Mouse (Mus musculus) C2C12 (cell line): ENCODE measurements around the gene Dusp27. TPM values are rescaled to one million over a fixed set of nuclear protein-coding genes. Genes with fewer than 3 reads are reported as not detected.

Experiments
- H3K27me3 ChIP-seq: one replicate; pipeline ENCODE4 v1.6.1; 2011; ENCODE audit not compliant: control insufficient read depth, insufficient read depth, insufficient read length
- H3K36me3 ChIP-seq: one replicate; pipeline ENCODE4 v1.6.1; 2011; ENCODE audit not compliant: control insufficient read depth, insufficient read depth
- H3K4me3 ChIP-seq: one replicate; pipeline ENCODE4 v1.5.1; 2011; ENCODE audit warnings: mild to moderate bottlenecking, control low read depth; ENCODE audit not compliant: poor library complexity, insufficient read depth, severe bottlenecking
- H3K79me2 ChIP-seq: one replicate; pipeline ENCODE4 v1.6.1; 2011; ENCODE audit not compliant: control insufficient read depth, insufficient read depth
- H3K79me3 ChIP-seq: one replicate; pipeline ENCODE4 v1.6.1; 2011; ENCODE audit warnings: low read depth, control low read depth
- H3ac ChIP-seq: one replicate; pipeline ENCODE3; 2011; ENCODE audit warnings: low read depth; ENCODE audit not compliant: control insufficient read depth, insufficient read length
- CEBPB ChIP-seq: IDR thresholded peaks from one replicate; pipeline ENCODE4 v1.6.1; 2011; ENCODE audit warnings: low read depth, mild to moderate bottlenecking, control low read depth, moderate library complexity
- CTCF ChIP-seq: IDR thresholded peaks from one replicate; pipeline ENCODE4 v1.5.1; 2011; ENCODE audit not compliant: control insufficient read depth, insufficient read depth, insufficient read length
- FOSL1 ChIP-seq: IDR thresholded peaks from one replicate; pipeline ENCODE4 v1.8.0; 2011; ENCODE audit warnings: mild to moderate bottlenecking, low read length; ENCODE audit not compliant: poor library complexity, insufficient read depth, severe bottlenecking
- MAX ChIP-seq: IDR thresholded peaks from one replicate; pipeline ENCODE4 v1.6.1; 2011; ENCODE audit warnings: mild to moderate bottlenecking, control low read depth
- MYOD1 ChIP-seq: IDR thresholded peaks from one replicate; pipeline ENCODE4 v1.6.1; 2011; ENCODE audit warnings: low read depth; ENCODE audit not compliant: control insufficient read depth, insufficient read length
- MYOG ChIP-seq: IDR thresholded peaks from one replicate; pipeline ENCODE4 v1.6.1; 2011; ENCODE audit not compliant: control insufficient read depth, insufficient read length; ENCODE audit errors: extremely low read depth
- USF1 ChIP-seq: IDR thresholded peaks from one replicate; pipeline ENCODE4 v1.6.1; 2011; ENCODE audit warnings: low read depth, mild to moderate bottlenecking, control low read depth, moderate library complexity
- polyA plus RNA-seq: library from polyadenylated mRNA; unstranded; fragments of >200 nt; fragmentation: generic; extraction: Trizol; gene quantifications from one replicate; pipeline ENCODE4 v1.2.1, GENCODE M21; 2012; ENCODE audit warnings: missing spikeins

Gene Dusp27
- polyA plus RNA-seq, 1 experiment = 5.4 TPM

GRCm38 (mm10) chr1:166139620-166140184, 12.0 kb upstream of the Dusp27 start:
- TF ChIP-seq MAX = no peak
- TF ChIP-seq MYOG = no peak
- no peak for TF ChIP-seq MYOD1
- no peak for TF ChIP-seq FOSL1
- TF ChIP-seq USF1 = no peak
- no peak for TF ChIP-seq CTCF
- no peak for TF ChIP-seq CEBPB
- no peak overlapping the region for H3K4me3 ChIP-seq
- H3K36me3 ChIP-seq = no peaks in the 10 kb centered on the region
- H3K79me2 ChIP-seq = no peaks in the 10 kb centered on the region
- H3ac ChIP-seq = no peak overlapping the region
- no peaks in the 10 kb centered on the region for H3K79me3 ChIP-seq
- H3K27me3 ChIP-seq = no peaks in the 10 kb centered on the region

- TF ChIP-seq CTCF = no peak
- TF ChIP-seq MYOD1 = no peak
- no peak for TF ChIP-seq MAX
- no peak for TF ChIP-seq CEBPB
- no peak for TF ChIP-seq FOSL1
- TF ChIP-seq MYOG = no peak
- TF ChIP-seq USF1 = no peak
- no peak overlapping the region for H3ac ChIP-seq
- H3K36me3 ChIP-seq = no peaks in the 10 kb centered on the region
- no peaks in the 10 kb centered on the region for H3K79me2 ChIP-seq
- H3K27me3 ChIP-seq = no peaks in the 10 kb centered on the region
- no peak overlapping the region for H3K4me3 ChIP-seq
- no peaks in the 10 kb centered on the region for H3K79me3 ChIP-seq
These were observed 11.4 kb upstream of the Dusp27 start for GRCm38 (mm10) chr1:166139113-166139512.

- TF ChIP-seq FOSL1 = peak; percentile 28
- TF ChIP-seq USF1 = no peak
- peak; percentile 47 for TF ChIP-seq MYOD1
- TF ChIP-seq CTCF = no peak
- no peak for TF ChIP-seq CEBPB
- no peak for TF ChIP-seq MYOG
- Histone ChIP-seq H3K36me3 (no peaks in the 10 kb centered on the region), H3ac (peak overlapping the region; percentile 51), H3K79me2 (no peaks in the 10 kb centered on the region), H3K27me3 (no peaks in the 10 kb centered on the region), H3K79me3 (no peaks in the 10 kb centered on the region), H3K4me3 (peak overlapping the region; percentile 3)
These were observed 10.4 kb upstream of the Dusp27 start for GRCm38 (mm10) chr1:166138136-166138535.

GRCm38 (mm10) chr1:166137244-166137938, 9.7 kb upstream of the Dusp27 start:
- Histone ChIP-seq H3ac (peak overlapping the region; percentile 51), H3K79me3 (no peaks in the 10 kb centered on the region), H3K4me3 (peak overlapping the region; percentile 3), H3K79me2 (no peaks in the 10 kb centered on the region), H3K36me3 (no peaks in the 10 kb centered on the region), H3K27me3 (no peaks in the 10 kb centered on the region)
- TF ChIP-seq MYOD1 = peak; percentile 34
- TF ChIP-seq USF1 = no peak
- peak; percentile 34 for TF ChIP-seq FOSL1
- TF ChIP-seq MYOG = no peak

GRCm38 (mm10) chr1:166135091-166135740, 7.5 kb upstream of the Dusp27 start:
- no peaks in the 10 kb centered on the region for H3K79me3 ChIP-seq
- H3K27me3 ChIP-seq = no peaks in the 10 kb centered on the region
- TF ChIP-seq MAX = no peak
- TF ChIP-seq USF1 = no peak
- no peak for TF ChIP-seq CEBPB
- TF ChIP-seq MYOD1 = no peak
- no peak for TF ChIP-seq MYOG
- TF ChIP-seq FOSL1 = no peak
- TF ChIP-seq CTCF = no peak
- H3K79me2 ChIP-seq = no peaks in the 10 kb centered on the region
- H3ac ChIP-seq = no peak overlapping the region
- no peaks in the 10 kb centered on the region for H3K36me3 ChIP-seq
- no peak overlapping the region for H3K4me3 ChIP-seq
